Comparison of ENCODE assay signal across 22 mouse cellular contexts in genomic region chr9:106209954-106210353, GRCm38 (mm10). TPM values are rescaled to one million over a fixed set of nuclear protein-coding genes. Genes with fewer than 3 reads are reported as not detected.
DNase-seq lines count a peak whose midpoint lies in the region; TF ChIP-seq lines count a peak whose summit lies in the region.
"Had no signal": no experiment of that assay in that cellular context is flagged by ENCODE, and none has a peak within 500 bp of the region (broad histone marks: within the 10 kb centered on the region; RNA-seq: fewer than 3 reads in every experiment).

No protein-coding gene starts in this region.

- intact Hi-C loops in gastrocnemius, adult 2 months (cut with DNase I) = loop anchor here (5.0 kb wide), 1 partner anchor 72 kb away; the partner anchor contains the start of gene Poc1a

- DNase-seq in adrenal gland, adult 2 months = peak; percentile 57
- no peak for DNase-seq in adrenal gland, adult 18-20 months (ENCODE audit: low spot score in 2 of 2)
- peak; percentile 72 for DNase-seq in gastrocnemius, adult 2 months
- no peak for DNase-seq in gastrocnemius, postnatal 10 days
- DNase-seq in layer of hippocampus, adult 2 months (ENCODE audit: low spot score in 2 of 2) = no peak
- no peak for DNase-seq in layer of hippocampus, adult 18-20 months (ENCODE audit: low spot score in 2 of 2)
- DNase-seq in right cerebral cortex, postnatal 14 days = no peak
- DNase-seq: cerebellum, postnatal 36 days; embryo, embryonic 11 days; kidney, adult 8-10 months; kidney, postnatal 10 days; lung, postnatal 36 days; thymus, postnatal 14 days had no signal

- no peaks in the 10 kb centered on the region for H3K9me3 ChIP-seq in E14TG2a.4 (ENCODE audit: low read length)
- H3K9me3 ChIP-seq: embryonic facial prominence, embryonic 15.5 days; forebrain, embryonic 15.5 days; hindbrain, embryonic 10.5 days; intestine, embryonic 15.5 days; liver, embryonic 15.5 days; lung, embryonic 15.5 days; megakaryocyte, embryonic 14.5 days; midbrain, embryonic 13.5 days had no signal

- TF ChIP-seq CTCF in gastrocnemius, adult 2 months (IDR thresholded peaks at IDR 0.05) = no peak
- TF ChIP-seq CTCF in layer of hippocampus, adult 2 months (conservative IDR thresholded peaks at IDR 0.05) = no peak
- no peak for TF ChIP-seq CTCF in E14TG2a.4 (conservative IDR thresholded peaks at IDR 0.05; ENCODE audit: low read length)

- H3K4me3 ChIP-seq in gastrocnemius, adult 2 months = peak overlapping the region; percentile 74
- no peak overlapping the region for H3K4me3 ChIP-seq in layer of hippocampus, adult 2 months
- peak overlapping the region; percentile 85 for H3K4me3 ChIP-seq in E14TG2a.4 (replicated peaks; ENCODE audit: low read length)
- H3K4me3 ChIP-seq: embryonic facial prominence, embryonic 15.5 days; forebrain, embryonic 15.5 days; hindbrain, embryonic 10.5 days; intestine, embryonic 15.5 days; liver, embryonic 15.5 days; lung, embryonic 15.5 days; megakaryocyte, embryonic 14.5 days; midbrain, embryonic 13.5 days had no signal

- H3K4me1 ChIP-seq in E14TG2a.4 (replicated peaks; ENCODE audit: low read depth, low read length) = peaks cover 82% of the 10 kb centered on the region

- peaks cover 75% of the 10 kb centered on the region for H3K36me3 ChIP-seq in E14TG2a.4 (ENCODE audit: insufficient read depth, low read length)

- peak overlapping the region; percentile 98 for H3K27ac ChIP-seq in gastrocnemius, adult 2 months
- peak overlapping the region; percentile 53; the same call in 1 of the 2 replicates for H3K27ac ChIP-seq in layer of hippocampus, adult 2 months
- H3K27ac ChIP-seq: embryonic facial prominence, embryonic 15.5 days; forebrain, embryonic 15.5 days; hindbrain, embryonic 10.5 days; intestine, embryonic 15.5 days; liver, embryonic 15.5 days; lung, embryonic 15.5 days; midbrain, embryonic 13.5 days had no signal

- no peaks in the 10 kb centered on the region for H3K27me3 ChIP-seq in E14TG2a.4 (ENCODE audit: insufficient read depth, low read length)
- H3K27me3 ChIP-seq: embryonic facial prominence, embryonic 15.5 days; forebrain, embryonic 15.5 days; intestine, embryonic 15.5 days; liver, embryonic 15.5 days; lung, embryonic 15.5 days; megakaryocyte, embryonic 14.5 days; midbrain, embryonic 13.5 days had no signal

RNA-seq across cellular contexts. Expression of gene Twf2, which starts 7.0 kb away (rescaled TPM):
- total RNA-seq in adrenal gland, adult 2 months (2021) = 100 to 1,000 TPM in 1 of 2 experiments, 10 to 100 TPM in 1; 75.8 to 128 TPM
- 121 and 125 TPM in 2 replicates for polyA plus RNA-seq in adrenal gland, adult 2 months (2012; rRNA removed)
- 10 to 100 TPM; 41.1 to 78.7 TPM for total RNA-seq in adrenal gland, adult 18-20 months (2021)
- 100 to 1,000 TPM; 127 to 210 TPM for total RNA-seq in gastrocnemius, adult 2 months (2021)
- 10 to 100 TPM; 57.2 to 70.5 TPM for total RNA-seq in gastrocnemius, postnatal 10 days (2021)
- 10 to 100 TPM; 52.4 to 58.9 TPM for total RNA-seq in layer of hippocampus, adult 2 months (2021)
- 10 to 100 TPM; 58.4 to 60.6 TPM for total RNA-seq in layer of hippocampus, adult 18-20 months (2021)

RNA-seq across cellular contexts. Expression of gene Ppm1m, which starts 10.4 kb away (rescaled TPM):
- total RNA-seq in adrenal gland, adult 2 months (2021) = 100 to 1,000 TPM in 1 of 2 experiments, 10 to 100 TPM in 1; 84.6 to 135 TPM
- polyA plus RNA-seq in adrenal gland, adult 2 months (2012; rRNA removed) = 216 and 273 TPM in 2 replicates
- 100 to 1,000 TPM; 105 to 110 TPM for total RNA-seq in adrenal gland, adult 18-20 months (2021)
- total RNA-seq in gastrocnemius, adult 2 months (2021) = 1 to 10 TPM; 2.1 to 5.2 TPM
- total RNA-seq in gastrocnemius, postnatal 10 days (2021) = 10 to 100 TPM in 1 of 2 experiments, 1 to 10 TPM in 1; 8.0 to 10.0 TPM
- total RNA-seq in layer of hippocampus, adult 2 months (2021) = 10 to 100 TPM; 19.4 to 21.8 TPM
- total RNA-seq in layer of hippocampus, adult 18-20 months (2021) = 10 to 100 TPM; 18.9 to 19.2 TPM

RNA-seq across cellular contexts. Expression of gene Tlr9, which starts 12.4 kb away (rescaled TPM):
- 1 to 10 TPM in 1 of 2 experiments, under 1 TPM in 1; 0.84 to 1.4 TPM for total RNA-seq in adrenal gland, adult 2 months (2021)
- polyA plus RNA-seq in adrenal gland, adult 2 months (2012; rRNA removed) = 2.5 and 2.7 TPM in 2 replicates
- total RNA-seq in adrenal gland, adult 18-20 months (2021) = under 1 TPM; 0.63 to 0.83 TPM
- under 1 TPM; 0.17 to 0.23 TPM for total RNA-seq in gastrocnemius, adult 2 months (2021)
- under 1 TPM; 0.52 to 0.90 TPM for total RNA-seq in gastrocnemius, postnatal 10 days (2021)
- total RNA-seq in layer of hippocampus, adult 2 months (2021) = 1 to 10 TPM; 1.4 to 1.5 TPM
- total RNA-seq in layer of hippocampus, adult 18-20 months (2021) = 1 to 10 TPM; 1.0 to 1.5 TPM
- polyA plus RNA-seq: forebrain, embryonic 15.5 days; hindbrain, embryonic 10.5 days; lung, embryonic 15.5 days; midbrain, embryonic 13.5 days had no signal

RNA-seq across cellular contexts. Expression of gene Alas1, which starts 38.5 kb away (rescaled TPM):
- 1,000 to 10,000 TPM; 1,496 to 1,691 TPM for total RNA-seq in adrenal gland, adult 2 months (2021)
- 1,137 and 1,435 TPM in 2 replicates for polyA plus RNA-seq in adrenal gland, adult 2 months (2012; rRNA removed)
- total RNA-seq in adrenal gland, adult 18-20 months (2021) = 1,000 to 10,000 TPM; 1,196 to 1,991 TPM
- total RNA-seq in gastrocnemius, adult 2 months (2021) = 100 to 1,000 TPM; 209 to 290 TPM
- total RNA-seq in gastrocnemius, postnatal 10 days (2021) = 100 to 1,000 TPM; 152 to 165 TPM
- 100 to 1,000 TPM; 149 to 154 TPM for total RNA-seq in layer of hippocampus, adult 2 months (2021)
- 100 to 1,000 TPM; 141 to 144 TPM for total RNA-seq in layer of hippocampus, adult 18-20 months (2021)

RNA-seq across cellular contexts. Expression of gene Wdr82, which starts 39.2 kb away (rescaled TPM):
- total RNA-seq in adrenal gland, adult 2 months (2021) = 10 to 100 TPM; 66.8 to 75.8 TPM
- polyA plus RNA-seq in adrenal gland, adult 2 months (2012; rRNA removed) = 50.5 and 67.4 TPM in 2 replicates
- total RNA-seq in adrenal gland, adult 18-20 months (2021) = 10 to 100 TPM; 73.7 to 81.6 TPM
- total RNA-seq in gastrocnemius, adult 2 months (2021) = 10 to 100 TPM; 19.4 to 25.9 TPM
- total RNA-seq in gastrocnemius, postnatal 10 days (2021) = 10 to 100 TPM; 31.1 to 38.8 TPM
- 100 to 1,000 TPM; 134 TPM for total RNA-seq in layer of hippocampus, adult 2 months (2021)
- total RNA-seq in layer of hippocampus, adult 18-20 months (2021) = 100 to 1,000 TPM; 130 to 137 TPM

Comparison
In these comparisons a context has a peak if more than half of its experiments do, and no peak if none do; other contexts are left out.
1. DNase-seq: peak in adrenal gland, adult 2 months (single experiment) and gastrocnemius, adult 2 months (single experiment); none in adrenal gland, adult 18-20 months (0 of 2), gastrocnemius, postnatal 10 days (single experiment), layer of hippocampus, adult 2 months (0 of 2), layer of hippocampus, adult 18-20 months (0 of 2) and right cerebral cortex, postnatal 14 days (single experiment).